Mouse (Mus musculus) cerebellum, postnatal 4 days (tissue): ENCODE data around the gene Prss46.

Experiments used
- DNase-seq, 2 experiments: peaks; one replicate each; pipeline ENCODE4 v3.0.0; 2022; ENCODE audit warnings: low spot score in 2 of 2, mixed read lengths in 1 of 2

Gene Prss46

DNA sequence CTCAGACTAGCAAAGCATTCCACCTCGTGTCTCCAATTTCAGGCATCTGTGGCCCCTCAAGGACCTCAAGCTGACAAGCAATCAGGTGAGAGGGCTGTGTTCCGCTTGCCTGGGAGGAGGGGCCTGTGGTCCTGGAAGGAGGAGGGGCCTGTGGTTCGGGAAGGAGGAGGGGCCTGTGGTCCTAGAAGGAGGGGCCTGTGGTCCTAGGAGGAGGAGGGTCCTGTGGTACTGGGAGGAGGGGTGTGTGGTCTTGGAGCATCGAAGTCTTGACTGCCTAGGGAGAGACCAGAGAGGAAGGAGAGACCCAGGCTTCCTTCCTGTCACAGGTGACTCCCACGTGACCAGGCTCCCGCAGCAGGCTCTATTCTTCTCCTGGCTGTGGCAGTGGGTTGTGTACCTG is 52.3 kb downstream of the Prss46 start:
- DNase-seq: no peak

GRCm38 (mm10) chr9:110899451-110900008 is 55.2 kb downstream of the Prss46 start:
- DNase-seq: no peak

GRCm38 (mm10) chr9:110901204-110901603 is 56.9 kb downstream of the Prss46 start:
- DNase-seq: no peak

DNA sequence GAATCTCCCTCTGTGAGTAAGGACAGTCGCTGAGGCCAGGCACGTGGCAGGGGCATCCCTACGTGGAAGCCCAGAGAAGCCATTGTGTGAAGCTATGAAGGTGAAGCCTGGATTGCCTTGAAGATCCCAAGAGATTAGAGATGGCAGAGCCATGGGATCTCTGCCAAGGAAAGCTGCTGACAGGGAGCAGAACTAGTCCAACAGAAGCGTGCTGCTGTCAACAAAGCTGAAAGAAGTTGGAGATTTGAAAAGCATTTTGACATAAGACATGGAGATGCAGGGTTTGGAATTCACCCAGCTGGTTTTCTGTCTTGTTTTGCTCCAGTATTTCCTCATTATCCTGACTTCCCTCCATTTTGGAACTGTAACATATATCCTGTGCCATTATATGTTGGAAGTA is 58.0 kb downstream of the Prss46 start:
- DNase-seq: no peak
